Mouse (Mus musculus) forebrain, embryonic 13.5 days (tissue): Measurements from ENCODE around the gene Fars2. TPM values are rescaled to one million over a fixed set of nuclear protein-coding genes. Genes with fewer than 3 reads are reported as not detected.
A peak's percentile ranks its signal among the peaks of the same experiment; 100 is the strongest.

Experiments
- ATAC-seq: fragments of 200-750 bp; cut with Nextera tagmentation; 2 replicates; pipeline ENCODE4 v1.8.0; 2017
- H3K27ac ChIP-seq: fragments of 300-500 bp; sonication (generic); 2 replicates; pipeline ENCODE4 v1.5.1; 2015; ENCODE audit warnings: inconsistent platforms, mild to moderate bottlenecking, moderate library complexity
- H3K27me3 ChIP-seq: fragments of 300-500 bp; sonication (generic); 2 replicates; pipeline ENCODE4 v1.6.1; 2015; ENCODE audit warnings: mild to moderate bottlenecking, inconsistent platforms
- H3K36me3 ChIP-seq: fragments of 300-500 bp; sonication (generic); 2 replicates; pipeline ENCODE4 v1.6.1; 2015; ENCODE audit warnings: mild to moderate bottlenecking, inconsistent platforms; ENCODE audit not compliant: poor library complexity, severe bottlenecking
- H3K4me1 ChIP-seq: fragments of 300-500 bp; sonication (generic); 2 replicates; pipeline ENCODE4 v1.6.1; 2015; ENCODE audit warnings: inconsistent platforms
- H3K4me2 ChIP-seq: fragments of 300-500 bp; sonication (generic); 2 replicates; pipeline ENCODE4 v1.6.1; 2015; ENCODE audit warnings: inconsistent platforms, mild to moderate bottlenecking, moderate library complexity
- H3K4me3 ChIP-seq: fragments of 300-500 bp; sonication (generic); 2 replicates; pipeline ENCODE4 v1.5.1; 2015; ENCODE audit warnings: mild to moderate bottlenecking, inconsistent platforms
- H3K9ac ChIP-seq: fragments of 300-500 bp; sonication (generic); 2 replicates; pipeline ENCODE4 v1.6.1; 2015; ENCODE audit warnings: mild to moderate bottlenecking, inconsistent platforms
- H3K9me3 ChIP-seq: fragments of 300-500 bp; sonication (generic); replicated peaks from 2 replicates; pipeline ENCODE4 v1.6.1; 2016; ENCODE audit warnings: inconsistent platforms
- WGBS: fragments of 180-500 bp; shearing (Covaris S2); methylation state at CpG from one replicate; pipeline ENCODE4 v1.1.7; 2015; 5-methylcytosine and 5-hydroxymethylcytosine counted together
- polyA plus RNA-seq: library from polyadenylated mRNA; unstranded; fragments of >200 nt; fragmentation: Nextera tagmentation; extraction: Ambion mirVana; gene quantifications from 2 replicates; pipeline ENCODE4 v1.2.1, GENCODE M21; 2015

The Fars2 gene
- polyA plus RNA-seq, 1 experiment from 2014 or later: 32.6 TPM

GRCm38 (mm10) chr13:36492397-36492796 is 375.2 kb downstream of the Fars2 start:
- H3K9me3 ChIP-seq: no peaks in the 10 kb centered on the region
- H3K4me3 ChIP-seq: no peak overlapping the region
- ATAC-seq: peak; percentile 54; the same call in 1 of the 2 replicates
- H3K27me3 ChIP-seq: no peaks in the 10 kb centered on the region
- H3K36me3 ChIP-seq: no peaks in the 10 kb centered on the region
- peaks cover 30% of the 10 kb centered on the region for H3K4me1 ChIP-seq
- 74% methylated on average over 3 of the region's 3 CpGs for WGBS
- H3K4me2 ChIP-seq: no peak overlapping the region
- H3K27ac ChIP-seq: no peak overlapping the region
- no peak overlapping the region for H3K9ac ChIP-seq

GRCm38 (mm10) chr13:36493294-36493693 is 376.1 kb downstream of the Fars2 start:
- Histone ChIP-seq H3K4me1 (peaks cover 30% of the 10 kb centered on the region), H3K9ac (no peak overlapping the region), H3K27ac (no peak overlapping the region), H3K36me3 (no peaks in the 10 kb centered on the region), H3K27me3 (no peaks in the 10 kb centered on the region), H3K9me3 (no peaks in the 10 kb centered on the region), H3K4me2 (no peak overlapping the region), H3K4me3 (no peak overlapping the region)
- 0 out of 2 replicates have a peak, but pooled peaks have one; percentile 28 for ATAC-seq
- WGBS: 61% methylated on average over 2 of the region's 2 CpGs

GRCm38 (mm10) chr13:36493762-36494161 is 376.6 kb downstream of the Fars2 start:
- H3K4me1 ChIP-seq: peaks cover 30% of the 10 kb centered on the region
- no peak overlapping the region for H3K4me2 ChIP-seq
- H3K9ac ChIP-seq: no peak overlapping the region
- WGBS: 83% methylated on average over 7 of the region's 7 CpGs
- H3K27me3 ChIP-seq: no peaks in the 10 kb centered on the region
- no peaks in the 10 kb centered on the region for H3K9me3 ChIP-seq
- H3K36me3 ChIP-seq: no peaks in the 10 kb centered on the region
- H3K27ac ChIP-seq: no peak overlapping the region
- no peak for ATAC-seq
- no peak overlapping the region for H3K4me3 ChIP-seq

- no peak for ATAC-seq
- Histone ChIP-seq H3K27me3 (no peaks in the 10 kb centered on the region), H3K4me1 (peaks cover 22% of the 10 kb centered on the region), H3K36me3 (no peaks in the 10 kb centered on the region), H3K4me2 (no peak overlapping the region), H3K27ac (no peak overlapping the region), H3K9me3 (no peaks in the 10 kb centered on the region), H3K9ac (no peak overlapping the region), H3K4me3 (no peak overlapping the region)
- 94% methylated on average over 2 of the region's 2 CpGs for WGBS
Measured at GRCm38 (mm10) chr13:36495980-36496379, 378.8 kb downstream of the Fars2 start.

GRCm38 (mm10) chr13:36497346-36497745 is 380.1 kb downstream of the Fars2 start:
- Histone ChIP-seq H3K4me3 (no peak overlapping the region), H3K4me1 (peaks cover 19% of the 10 kb centered on the region), H3K9me3 (no peaks in the 10 kb centered on the region), H3K36me3 (no peaks in the 10 kb centered on the region), H3K9ac (no peak overlapping the region), H3K27me3 (no peaks in the 10 kb centered on the region), H3K4me2 (no peak overlapping the region), H3K27ac (no peak overlapping the region)
- WGBS: 80% methylated on average over 4 of the region's 4 CpGs
- ATAC-seq: no peak

- no peak overlapping the region for H3K27ac ChIP-seq
- no peak overlapping the region for H3K4me2 ChIP-seq
- ATAC-seq: no peak
- 64% methylated on average over 4 of the region's 4 CpGs for WGBS
- H3K9ac ChIP-seq: no peak overlapping the region
- H3K9me3 ChIP-seq: no peaks in the 10 kb centered on the region
- no peaks in the 10 kb centered on the region for H3K27me3 ChIP-seq
- H3K4me3 ChIP-seq: no peak overlapping the region
- no peaks in the 10 kb centered on the region for H3K36me3 ChIP-seq
- 0 out of 2 replicates have a peak, but pooled peaks cover 3% of the 10 kb centered on the region for H3K4me1 ChIP-seq
Measured at GRCm38 (mm10) chr13:36500370-36500905, 383.2 kb downstream of the Fars2 start.

GRCm38 (mm10) chr13:36503551-36503950 is 386.3 kb downstream of the Fars2 start:
- H3K4me2 ChIP-seq: no peak overlapping the region
- H3K9ac ChIP-seq: no peak overlapping the region
- H3K4me1 ChIP-seq: 0 out of 2 replicates have a peak, but pooled peaks cover 3% of the 10 kb centered on the region
- H3K4me3 ChIP-seq: no peak overlapping the region
- WGBS: 88% methylated on average over 3 of the region's 3 CpGs
- ATAC-seq: no peak
- no peaks in the 10 kb centered on the region for H3K9me3 ChIP-seq
- H3K36me3 ChIP-seq: no peaks in the 10 kb centered on the region
- H3K27ac ChIP-seq: no peak overlapping the region
- no peaks in the 10 kb centered on the region for H3K27me3 ChIP-seq

GRCm38 (mm10) chr13:36503991-36504390 is 386.8 kb downstream of the Fars2 start:
- Histone ChIP-seq H3K27me3 (no peaks in the 10 kb centered on the region), H3K9me3 (no peaks in the 10 kb centered on the region), H3K4me3 (no peak overlapping the region), H3K9ac (no peak overlapping the region), H3K4me2 (no peak overlapping the region), H3K4me1 (0 out of 2 replicates have a peak, but pooled peaks cover 3% of the 10 kb centered on the region), H3K36me3 (no peaks in the 10 kb centered on the region), H3K27ac (no peak overlapping the region)
- 91% methylated on average over 7 of the region's 7 CpGs for WGBS
- ATAC-seq: no peak

- Histone ChIP-seq H3K27ac (no peak overlapping the region), H3K9ac (no peak overlapping the region), H3K4me1 (no peaks in the 10 kb centered on the region), H3K9me3 (no peaks in the 10 kb centered on the region), H3K4me3 (no peak overlapping the region), H3K36me3 (no peaks in the 10 kb centered on the region), H3K4me2 (no peak overlapping the region), H3K27me3 (no peaks in the 10 kb centered on the region)
- 95% methylated on average over 6 of the region's 6 CpGs for WGBS
- ATAC-seq: no peak
Measured at GRCm38 (mm10) chr13:36505730-36506129, 388.5 kb downstream of the Fars2 start.

- no peak overlapping the region for H3K9ac ChIP-seq
- H3K4me1 ChIP-seq: no peaks in the 10 kb centered on the region
- no peak overlapping the region for H3K4me2 ChIP-seq
- H3K36me3 ChIP-seq: no peaks in the 10 kb centered on the region
- no peak overlapping the region for H3K4me3 ChIP-seq
- ATAC-seq: peak; percentile 33; the same call in 1 of the 2 replicates
- H3K27me3 ChIP-seq: no peaks in the 10 kb centered on the region
- H3K27ac ChIP-seq: no peak overlapping the region
- WGBS: 86% methylated on average over 5 of the region's 5 CpGs
- H3K9me3 ChIP-seq: no peaks in the 10 kb centered on the region
Measured at GRCm38 (mm10) chr13:36506315-36506714, 389.1 kb downstream of the Fars2 start.

GRCm38 (mm10) chr13:36510161-36510560 is 392.9 kb downstream of the Fars2 start:
- Histone ChIP-seq H3K27me3 (no peaks in the 10 kb centered on the region), H3K36me3 (no peaks in the 10 kb centered on the region), H3K9me3 (no peaks in the 10 kb centered on the region), H3K27ac (no peak overlapping the region), H3K4me3 (no peak overlapping the region), H3K4me1 (no peaks in the 10 kb centered on the region), H3K4me2 (no peak overlapping the region), H3K9ac (no peak overlapping the region)
- ATAC-seq: no peak
- WGBS: 61% methylated on average over 2 of the region's 2 CpGs

- H3K4me1 ChIP-seq: peaks cover 7% of the 10 kb centered on the region
- no peaks in the 10 kb centered on the region for H3K9me3 ChIP-seq
- 77% methylated on average over 1 of the region's 1 CpGs for WGBS
- ATAC-seq: no peak
- no peak overlapping the region for H3K4me2 ChIP-seq
- H3K36me3 ChIP-seq: no peaks in the 10 kb centered on the region
- H3K4me3 ChIP-seq: no peak overlapping the region
- no peak overlapping the region for H3K27ac ChIP-seq
- H3K27me3 ChIP-seq: no peaks in the 10 kb centered on the region
- no peak overlapping the region for H3K9ac ChIP-seq
Measured at GRCm38 (mm10) chr13:36513126-36513525, 395.9 kb downstream of the Fars2 start.

- Histone ChIP-seq H3K4me3 (no peak overlapping the region), H3K9ac (no peak overlapping the region), H3K36me3 (no peaks in the 10 kb centered on the region), H3K4me2 (peak overlapping the region; percentile 30), H3K27me3 (no peaks in the 10 kb centered on the region), H3K4me1 (peaks cover 15% of the 10 kb centered on the region), H3K27ac (peak overlapping the region; percentile 59), H3K9me3 (no peaks in the 10 kb centered on the region)
- ATAC-seq: peak; percentile 92
- 21% methylated on average over 9 of the region's 9 CpGs for WGBS
Measured at GRCm38 (mm10) chr13:36518144-36518571, 400.9 kb downstream of the Fars2 start.
